Mouse (Mus musculus) olfactory bulb, adult 2 months (tissue): ENCODE measurements around the gene Gm49388. TPM values are rescaled to one million over a fixed set of nuclear protein-coding genes. Genes with fewer than 3 reads are reported as not detected.
A peak's percentile ranks its signal among the peaks of the same experiment; 100 is the strongest.

ENCODE experiments used
- H3K27ac ChIP-seq: fragments of 200-500 bp; 2 replicates; pipeline ENCODE4 v1.5.1; 2012; ENCODE audit warnings: low read depth, low read length; ENCODE audit not compliant: insufficient read depth
- H3K4me1 ChIP-seq: fragments of 200-500 bp; 2 replicates; pipeline ENCODE4 v1.6.1; 2012; ENCODE audit warnings: low read length; ENCODE audit not compliant: control insufficient read depth, insufficient read depth
- H3K4me3 ChIP-seq: fragments of 200-500 bp; 2 replicates; pipeline ENCODE4 v1.5.1; 2012; ENCODE audit warnings: mild to moderate bottlenecking, low read depth, low read length, moderate library complexity; ENCODE audit not compliant: insufficient read depth
- CTCF ChIP-seq: fragments of 200-500 bp; IDR thresholded peaks from 2 replicates; pipeline ENCODE4 v1.5.1; 2012; ENCODE audit warnings: low read depth, mild to moderate bottlenecking, low read length, moderate library complexity; ENCODE audit not compliant: insufficient read depth
- POLR2A ChIP-seq: fragments of 200-500 bp; IDR thresholded peaks from 2 replicates; pipeline ENCODE4 v1.6.1; 2012; ENCODE audit warnings: mild to moderate bottlenecking, low read depth, low read length, moderate library complexity; ENCODE audit not compliant: insufficient read depth
- WGBS: fragments of 180-500 bp; shearing (Covaris S2); methylation state at CpG from one replicate; pipeline ENCODE4 v1.1.7; 2018; 5-methylcytosine and 5-hydroxymethylcytosine counted together
- polyA plus RNA-seq: library from polyadenylated mRNA; stranded (reverse); fragments of >200 nt; gene quantifications from 2 replicates; pipeline ENCODE4 v1.2.4, GENCODE M21; 2012; ENCODE audit warnings: low replicate concordance; ENCODE audit not compliant: missing spikeins, insufficient read depth, insufficient read length

The Gm49388 gene
- polyA plus RNA-seq, 1 experiment, result not detected

DNA sequence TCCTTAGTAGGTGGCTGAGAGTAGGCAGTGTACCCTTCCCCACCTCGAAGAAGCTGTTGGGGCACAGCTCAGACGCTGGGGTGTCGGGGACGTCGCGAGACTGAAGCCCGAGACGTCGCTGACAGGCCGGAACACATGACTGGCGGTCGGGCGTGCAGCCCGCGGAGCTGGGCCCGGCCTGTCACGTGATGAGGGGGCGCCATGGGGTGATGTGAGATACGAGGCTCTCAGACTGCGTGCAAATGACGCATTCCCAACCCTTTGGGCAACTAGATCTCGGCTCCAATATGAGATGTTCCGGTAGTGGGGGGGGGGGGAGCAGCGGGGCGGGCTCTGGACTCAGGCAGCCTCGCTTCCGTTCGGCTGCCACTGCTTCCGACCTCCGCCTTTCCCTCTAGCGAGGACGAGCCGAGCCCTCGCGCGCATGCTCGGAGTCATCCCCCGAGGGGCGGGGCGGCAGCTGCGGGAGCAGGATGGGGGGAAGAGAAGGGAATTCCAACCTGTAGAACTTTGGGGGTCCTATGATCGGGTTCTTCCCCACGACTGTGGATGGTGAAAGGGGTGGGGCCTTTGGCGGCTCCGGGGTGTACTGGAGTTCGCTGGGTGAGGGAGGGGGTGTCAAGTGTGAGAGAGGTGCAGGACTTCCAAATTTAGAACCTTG is 56.1 kb downstream of the Gm49388 start:
- TF ChIP-seq CTCF (no peak), POLR2A (peak; percentile 72)
- Histone ChIP-seq H3K27ac (peak overlapping the region; percentile 97), H3K4me3 (peak overlapping the region; percentile 78), H3K4me1 (peaks cover 4% of the 10 kb centered on the region)
- WGBS, result under 1% methylated on average over 46 of the region's 46 CpGs

GRCm38 (mm10) chr7:127842001-127842718 is 56.8 kb downstream of the Gm49388 start:
- under 1% methylated on average over 40 of the region's 40 CpGs for WGBS
- peaks cover 4% of the 10 kb centered on the region for H3K4me1 ChIP-seq
- no peak for TF ChIP-seq CTCF
- TF ChIP-seq POLR2A, result no peak
- H3K4me3 ChIP-seq, result peak overlapping the region; percentile 78
- H3K27ac ChIP-seq, result peak overlapping the region; percentile 81

DNA sequence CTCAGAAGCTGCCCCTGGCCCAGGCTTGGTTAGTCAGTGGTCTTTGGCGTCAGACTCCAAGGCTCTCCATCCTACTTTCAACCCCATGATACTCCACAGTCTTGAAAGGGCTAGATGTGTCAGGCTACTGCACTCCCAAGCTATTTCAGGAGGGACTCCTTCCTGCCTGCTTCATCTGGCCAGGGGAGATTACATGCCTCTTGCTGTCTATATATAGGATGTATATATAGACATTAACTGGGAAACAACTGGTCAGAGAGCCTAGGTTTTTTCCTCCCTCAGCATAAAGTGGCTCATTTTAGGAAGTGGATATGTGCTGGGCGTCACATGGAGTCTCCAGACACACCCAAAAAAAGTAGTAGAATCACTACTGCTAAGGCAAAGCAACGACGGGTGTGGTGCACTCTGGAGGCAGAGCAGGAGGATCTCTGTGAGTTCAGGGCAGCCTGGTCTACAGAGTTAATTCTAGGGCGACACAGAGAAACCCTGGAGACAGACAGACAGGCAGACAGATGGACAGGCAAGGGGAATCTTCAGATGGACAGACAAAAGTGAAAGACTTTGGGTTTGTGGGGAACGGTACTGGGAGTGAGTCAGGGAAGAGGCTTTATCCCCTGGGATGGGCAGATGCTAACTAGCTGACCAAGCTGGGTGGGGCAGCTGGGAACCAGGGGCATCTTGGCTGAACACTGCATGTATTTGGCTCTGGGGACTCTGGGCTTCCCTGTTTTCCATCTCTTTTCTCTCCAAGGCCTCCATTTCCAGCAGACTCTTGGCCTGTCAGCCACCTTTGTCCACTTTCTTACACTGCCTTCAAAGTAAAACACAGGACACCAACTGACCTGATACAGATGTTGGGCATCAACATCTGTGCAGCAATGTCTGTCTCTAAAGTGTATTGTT is 64.8 kb downstream of the Gm49388 start:
- H3K4me3 ChIP-seq, result no peak overlapping the region
- no peaks in the 10 kb centered on the region for H3K4me1 ChIP-seq
- WGBS, result 79% methylated on average over 6 of the region's 6 CpGs
- H3K27ac ChIP-seq, result no peak overlapping the region
- no peak for TF ChIP-seq CTCF
- TF ChIP-seq POLR2A, result no peak

- Histone ChIP-seq H3K4me3 (no peak overlapping the region), H3K27ac (no peak overlapping the region), H3K4me1 (no peaks in the 10 kb centered on the region)
- 63% methylated on average over 5 of the region's 5 CpGs for WGBS
- no peak for TF ChIP-seq POLR2A
- no peak for TF ChIP-seq CTCF
Measured at GRCm38 (mm10) chr7:127850906-127851305, 65.5 kb downstream of the Gm49388 start.

Other genes with a start within 250 kb of the Gm49388 start
- gene Tmem265, start 224.2 kb upstream of the Gm49388 start, polyA plus RNA-seq, result not detected in 2 replicates
- not detected in 2 replicates for gene Phkg2, start 212.3 kb upstream of the Gm49388 start, polyA plus RNA-seq
- not detected in 2 replicates for gene Ccdc189, start 197.0 kb upstream of the Gm49388 start, polyA plus RNA-seq
- gene Rnf40, start 196.8 kb upstream of the Gm49388 start, polyA plus RNA-seq, result 81.5 TPM in 1 of 2 replicates, not detected in the other
- gene Zfp629, start 169.8 kb upstream of the Gm49388 start, polyA plus RNA-seq, result not detected in 2 replicates
- not detected in 2 replicates for gene Bcl7c, start 76.7 kb upstream of the Gm49388 start, polyA plus RNA-seq
- not detected in 2 replicates for gene Ctf1, start 72.9 kb upstream of the Gm49388 start, polyA plus RNA-seq
- not detected in 2 replicates for gene Ctf2, start 53.4 kb upstream of the Gm49388 start, polyA plus RNA-seq
- gene Fbxl19, start 41.1 kb upstream of the Gm49388 start, polyA plus RNA-seq, result not detected in 2 replicates
- gene Orai3, start 15.8 kb upstream of the Gm49388 start, polyA plus RNA-seq, result not detected in 2 replicates
- 526 TPM in 1 of 2 replicates, not detected in the other for gene Setd1a, start 8.9 kb upstream of the Gm49388 start, polyA plus RNA-seq
- not detected in 2 replicates for gene Hsd3b7, start 15.0 kb downstream of the Gm49388 start, polyA plus RNA-seq
- not detected in 2 replicates for gene Stx4a, start 38.7 kb downstream of the Gm49388 start, polyA plus RNA-seq
- 303 TPM in 1 of 2 replicates, not detected in the other for gene Stx1b, start 38.9 kb downstream of the Gm49388 start, polyA plus RNA-seq
- not detected in 2 replicates for gene Zfp646, start 90.6 kb downstream of the Gm49388 start, polyA plus RNA-seq
- gene Zfp668, start 91.2 kb downstream of the Gm49388 start, polyA plus RNA-seq, result not detected in 2 replicates
- gene Prss53, start 105.4 kb downstream of the Gm49388 start, polyA plus RNA-seq, result not detected in 2 replicates
- gene Gm21974, start 109.8 kb downstream of the Gm49388 start, polyA plus RNA-seq, result not detected in 2 replicates
- gene Vkorc1, start 110.0 kb downstream of the Gm49388 start, polyA plus RNA-seq, result not detected in 2 replicates
- gene Bckdk, start 118.5 kb downstream of the Gm49388 start, polyA plus RNA-seq, result not detected in 2 replicates
- not detected in 2 replicates for gene Kat8, start 126.9 kb downstream of the Gm49388 start, polyA plus RNA-seq
- gene Prss8, start 144.5 kb downstream of the Gm49388 start, polyA plus RNA-seq, result not detected in 2 replicates
- not detected in 2 replicates for gene Prss36, start 161.1 kb downstream of the Gm49388 start, polyA plus RNA-seq
- gene Fus, start 181.8 kb downstream of the Gm49388 start, polyA plus RNA-seq, result 1,012 and 1,678 TPM in 2 replicates
- 340 TPM in 1 of 2 replicates, not detected in the other for gene Pycard, start 208.3 kb downstream of the Gm49388 start, polyA plus RNA-seq
- gene Trim72, start 218.3 kb downstream of the Gm49388 start, polyA plus RNA-seq, result not detected in 2 replicates